Mouse (Mus musculus): ENCODE data around the gene Pole. TPM values are rescaled to one million over a fixed set of nuclear protein-coding genes. Genes with fewer than 3 reads are reported as not detected.

Pole gene
- polyA plus RNA-seq (2015; fragmentation: Nextera tagmentation; extraction: Ambion mirVana), result 5.2 and 6.0 TPM in 2 replicates

DNA sequence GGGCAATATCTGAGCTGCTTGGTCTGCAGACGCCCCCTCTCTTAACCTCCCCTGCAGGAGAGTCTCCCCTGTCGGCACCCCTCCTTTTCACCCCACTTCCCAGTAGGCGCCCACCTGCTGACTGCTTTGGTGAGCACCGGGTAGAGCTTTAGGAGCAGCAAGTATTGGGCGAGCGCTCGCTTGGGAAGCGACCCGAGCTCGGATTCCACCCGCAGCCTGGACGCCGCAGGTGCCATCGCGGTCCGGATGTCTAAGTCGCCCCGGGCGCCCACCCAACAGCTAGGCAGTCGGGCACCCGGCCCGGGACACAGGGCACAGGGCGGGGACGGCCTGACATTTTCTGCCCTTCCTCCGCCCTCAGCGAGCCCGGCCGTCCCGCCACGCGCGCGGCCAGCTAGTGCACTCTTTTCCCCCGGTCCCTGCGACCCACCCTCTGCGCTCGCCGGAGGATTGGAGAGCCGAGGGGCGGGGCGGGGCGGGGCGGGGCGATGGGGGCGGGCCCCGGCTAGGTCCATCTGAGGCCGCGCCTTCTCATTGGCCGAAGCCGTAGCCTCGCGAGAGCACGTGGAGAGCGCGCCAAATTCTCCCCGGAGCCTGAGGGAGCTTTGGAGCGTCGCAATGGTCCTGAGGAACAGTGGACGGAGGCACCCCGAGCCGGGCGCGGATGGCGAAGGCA is at the start of gene Pole, which contains the start of gene Pxmp2:
Pole (plus strand) TSS at position 537 of the 676 bp plus-strand sequence.
Pxmp2 (minus strand) TSS at position 417 of the 676 bp plus-strand sequence.
- peak within 1 kb of the TSS; percentile 99 for H3K4me2 ChIP-seq (ENCODE audit: low read depth, low read length)
- H3K4me1 ChIP-seq (ENCODE audit: insufficient read depth), result peaks cover 15% of the 10 kb centered on the region
- no peak for TF ChIP-seq CTCF (IDR thresholded peaks at IDR 0.05; ENCODE audit: low read depth)
- TF ChIP-seq EP300 (IDR thresholded peaks at IDR 0.05; ENCODE audit: low read depth), result 0 out of 2 replicates have a peak, but pooled peaks have one; percentile 8
- WGBS (ENCODE audit: insufficient replicate concordance), result 0% methylated on average over 48 of the region's 64 CpGs
- DNase-seq, result peak; percentile 97
- H3K27me3 ChIP-seq (ENCODE audit: insufficient read depth, low read length), result no peaks in the 10 kb centered on the region
- peak within 1 kb of the TSS; percentile 81 for H3K9ac ChIP-seq (replicated peaks)
- peak; percentile 96 for ATAC-seq
- peak within 1 kb of the TSS; percentile 75 for H3K4me3 ChIP-seq (ENCODE audit: low read depth, low read length)
- H3K36me3 ChIP-seq (replicated peaks; ENCODE audit: insufficient read depth, low read length), result peaks cover 21% of the 10 kb centered on the region
- H3K27ac ChIP-seq (ENCODE audit: low read depth), result peak within 1 kb of the TSS; percentile 93
- no peaks in the 10 kb centered on the region for H3K9me3 ChIP-seq (ENCODE audit: low read length)

DNA sequence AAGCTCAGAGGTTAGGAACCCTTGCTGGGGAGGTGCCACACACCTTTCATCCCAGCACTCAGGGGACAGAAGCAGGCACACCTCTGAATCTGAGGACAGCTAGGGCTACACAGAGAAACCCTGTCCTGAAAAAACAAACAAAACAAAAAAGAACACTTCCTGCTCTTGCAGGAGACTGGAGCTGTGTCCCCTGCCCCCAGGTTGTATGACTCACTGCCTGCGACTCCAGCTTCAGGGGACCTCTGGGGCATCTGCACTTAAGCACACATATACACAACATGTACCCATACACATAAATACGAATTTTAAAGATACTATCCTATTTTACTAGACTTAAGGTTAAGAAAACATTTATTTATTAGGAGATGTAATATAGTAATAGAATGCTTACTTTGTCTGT is 42.0 kb upstream of the Pole start:
- 80% methylated on average over 2 of the region's 2 CpGs for WGBS (ENCODE audit: insufficient replicate concordance)
- Histone ChIP-seq H3K9ac (replicated peaks) (no peak overlapping the region), H3K4me3 (ENCODE audit: low read depth, low read length) (no peak overlapping the region), H3K27me3 (ENCODE audit: insufficient read depth, low read length) (no peaks in the 10 kb centered on the region), H3K9me3 (ENCODE audit: low read length) (no peaks in the 10 kb centered on the region), H3K4me2 (ENCODE audit: low read depth, low read length) (no peak overlapping the region), H3K4me1 (ENCODE audit: insufficient read depth) (no peaks in the 10 kb centered on the region), H3K36me3 (replicated peaks; ENCODE audit: insufficient read depth, low read length) (peaks cover 76% of the 10 kb centered on the region), H3K27ac (ENCODE audit: low read depth) (no peak overlapping the region)
- ATAC-seq (no peak), DNase-seq (no peak)
- TF ChIP-seq CTCF (IDR thresholded peaks at IDR 0.05; ENCODE audit: low read depth) (no peak), EP300 (IDR thresholded peaks at IDR 0.05; ENCODE audit: low read depth) (no peak)

DNA sequence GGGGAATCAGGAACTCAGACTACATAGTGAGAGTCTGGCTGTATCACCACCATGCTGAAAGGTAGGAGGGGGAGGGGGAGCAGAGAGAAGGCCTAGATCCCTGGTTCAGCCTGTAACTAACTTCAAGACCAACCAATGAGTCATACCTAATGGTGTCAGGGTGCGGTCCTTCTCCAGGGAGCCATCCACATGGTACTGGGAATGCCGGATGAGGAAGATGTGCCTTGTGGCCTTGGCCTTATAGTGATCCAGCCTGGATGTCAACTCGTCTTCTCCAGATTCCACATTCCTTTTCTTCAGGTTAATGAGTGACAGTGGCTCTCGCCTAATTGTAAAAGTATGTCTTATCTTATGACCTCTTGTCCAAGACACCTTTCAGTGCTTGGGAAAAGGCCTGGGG is 19.2 kb upstream of the Pole start:
- Histone ChIP-seq H3K27me3 (ENCODE audit: insufficient read depth, low read length) (no peaks in the 10 kb centered on the region), H3K4me3 (ENCODE audit: low read depth, low read length) (no peak overlapping the region), H3K27ac (ENCODE audit: low read depth) (no peak overlapping the region), H3K9ac (replicated peaks) (no peak overlapping the region), H3K4me1 (ENCODE audit: insufficient read depth) (peaks cover 10% of the 10 kb centered on the region), H3K4me2 (ENCODE audit: low read depth, low read length) (no peak overlapping the region), H3K9me3 (ENCODE audit: low read length) (no peaks in the 10 kb centered on the region), H3K36me3 (replicated peaks; ENCODE audit: insufficient read depth, low read length) (peaks cover 30% of the 10 kb centered on the region)
- ATAC-seq (no peak), DNase-seq (no peak)
- WGBS (ENCODE audit: insufficient replicate concordance), result 86% methylated on average over 4 of the region's 4 CpGs
- no peak for TF ChIP-seq EP300 (IDR thresholded peaks at IDR 0.05; ENCODE audit: low read depth)
- no peak for TF ChIP-seq CTCF (IDR thresholded peaks at IDR 0.05; ENCODE audit: low read depth)

DNA sequence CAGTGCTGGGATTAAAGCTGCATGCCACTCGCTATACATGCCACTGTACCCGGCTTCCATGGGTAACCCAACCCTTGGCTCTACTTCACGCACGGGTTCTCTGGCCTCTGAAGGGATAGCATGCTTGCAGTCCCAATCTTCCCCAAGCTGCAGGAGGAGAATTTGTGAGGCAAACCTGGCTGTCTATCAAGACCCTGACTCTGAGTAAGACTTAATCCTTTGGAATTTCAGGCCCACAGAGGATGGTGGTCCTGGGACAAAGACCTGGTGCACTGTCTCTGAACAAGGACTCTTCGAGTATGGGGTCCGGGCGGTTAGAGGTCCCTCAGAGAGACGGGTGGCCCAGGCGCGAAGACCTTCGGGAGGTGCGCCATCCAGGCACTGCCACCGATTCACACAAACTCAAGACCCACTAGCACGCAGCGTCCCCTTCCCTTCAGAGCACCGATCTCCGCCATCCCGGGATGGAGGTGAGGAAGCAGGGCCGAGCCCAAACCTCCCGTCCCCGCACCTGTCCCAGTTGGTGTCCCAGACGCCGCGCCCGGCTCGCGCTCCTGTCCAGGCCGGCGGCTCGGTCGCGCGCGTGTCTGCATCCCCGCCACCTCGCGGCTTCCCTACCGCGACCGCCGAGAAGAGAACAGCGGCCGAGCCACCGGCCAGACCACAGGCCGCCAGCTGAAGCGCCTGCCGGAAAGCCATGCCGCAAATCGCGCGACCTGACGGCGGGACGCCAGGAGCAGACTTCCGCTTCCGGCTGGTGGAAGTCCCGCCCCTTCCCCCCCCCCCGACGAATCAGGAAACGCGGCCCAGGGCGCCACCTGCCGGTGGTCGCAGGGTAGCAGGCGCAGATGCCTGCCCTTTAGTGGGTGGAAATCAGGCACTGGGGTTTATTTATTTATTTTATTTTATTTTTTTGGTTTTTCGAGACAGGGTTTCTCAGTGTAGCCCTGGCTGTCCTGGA is 16.7 kb upstream of the Pole start, which contains the start of gene Pgam5:
Pgam5 (minus strand) TSS at position 773 of the 961 bp plus-strand sequence.
- Histone ChIP-seq H3K27me3 (ENCODE audit: insufficient read depth, low read length) (no peaks in the 10 kb centered on the region), H3K4me1 (ENCODE audit: insufficient read depth) (peaks cover 10% of the 10 kb centered on the region), H3K4me2 (ENCODE audit: low read depth, low read length) (peak within 1 kb of the TSS; percentile 74), H3K36me3 (replicated peaks; ENCODE audit: insufficient read depth, low read length) (peaks cover 31% of the 10 kb centered on the region), H3K9me3 (ENCODE audit: low read length) (no peaks in the 10 kb centered on the region), H3K27ac (ENCODE audit: low read depth) (peak within 1 kb of the TSS; percentile 62), H3K9ac (replicated peaks) (peak within 1 kb of the TSS; percentile 91), H3K4me3 (ENCODE audit: low read depth, low read length) (peak within 1 kb of the TSS; percentile 96)
- TF ChIP-seq CTCF (IDR thresholded peaks at IDR 0.05; ENCODE audit: low read depth), result peak; percentile 92
- no peak for TF ChIP-seq EP300 (IDR thresholded peaks at IDR 0.05; ENCODE audit: low read depth)
- ATAC-seq, result peak; percentile 94
- WGBS (ENCODE audit: insufficient replicate concordance), result under 1% methylated on average over 62 of the region's 66 CpGs
- peak; percentile 97 for DNase-seq

GRCm38 (mm10) chr5:110270242-110270641 is 15.9 kb upstream of the Pole start:
- Histone ChIP-seq H3K4me3 (ENCODE audit: low read depth, low read length) (no peak overlapping the region), H3K27me3 (ENCODE audit: insufficient read depth, low read length) (no peaks in the 10 kb centered on the region), H3K9me3 (ENCODE audit: low read length) (no peaks in the 10 kb centered on the region), H3K36me3 (replicated peaks; ENCODE audit: insufficient read depth, low read length) (peaks cover 22% of the 10 kb centered on the region), H3K9ac (replicated peaks) (no peak overlapping the region), H3K27ac (ENCODE audit: low read depth) (no peak overlapping the region), H3K4me2 (ENCODE audit: low read depth, low read length) (no peak overlapping the region; the same call in 1 of the 2 replicates), H3K4me1 (ENCODE audit: insufficient read depth) (peaks cover 10% of the 10 kb centered on the region)
- 92% methylated on average over 6 of the region's 6 CpGs for WGBS (ENCODE audit: insufficient replicate concordance)
- no peak for TF ChIP-seq CTCF (IDR thresholded peaks at IDR 0.05; ENCODE audit: low read depth)
- TF ChIP-seq EP300 (IDR thresholded peaks at IDR 0.05; ENCODE audit: low read depth), result no peak
- ATAC-seq (no peak), DNase-seq (no peak)

- peaks cover 5% of the 10 kb centered on the region; the same call in 1 of the 2 replicates for H3K36me3 ChIP-seq (replicated peaks; ENCODE audit: insufficient read depth, low read length)
- WGBS (ENCODE audit: insufficient replicate concordance), result 64% methylated on average over 4 of the region's 4 CpGs
- DNase-seq (no peak), ATAC-seq (no peak)
- H3K27ac ChIP-seq (ENCODE audit: low read depth), result no peak overlapping the region
- H3K4me2 ChIP-seq (ENCODE audit: low read depth, low read length), result no peak overlapping the region
- H3K27me3 ChIP-seq (ENCODE audit: insufficient read depth, low read length), result no peaks in the 10 kb centered on the region
- no peak for TF ChIP-seq CTCF (IDR thresholded peaks at IDR 0.05; ENCODE audit: low read depth)
- no peak for TF ChIP-seq EP300 (IDR thresholded peaks at IDR 0.05; ENCODE audit: low read depth)
- H3K4me3 ChIP-seq (ENCODE audit: low read depth, low read length), result no peak overlapping the region
- no peaks in the 10 kb centered on the region for H3K9me3 ChIP-seq (ENCODE audit: low read length)
- no peaks in the 10 kb centered on the region for H3K4me1 ChIP-seq (ENCODE audit: insufficient read depth)
- H3K9ac ChIP-seq (replicated peaks), result no peak overlapping the region
Measured at GRCm38 (mm10) chr5:110274147-110274546, 12.0 kb upstream of the Pole start.
